Mouse (Mus musculus) neutrophil, adult 65 days (primary cell): ENCODE measurements around the gene Tjp2. TPM values are rescaled to one million over a fixed set of nuclear protein-coding genes. Genes with fewer than 3 reads are reported as not detected.

ENCODE experiments used
- total RNA-seq: library from RNA; stranded (reverse); gene quantifications from 2 replicates; pipeline ENCODE4 v1.2.4, GENCODE M21; 2023

Gene Tjp2
- 1.3 and 2.5 TPM in 2 replicates for total RNA-seq

GRCm38 (mm10) chr19:24224500-24225304 lies at the start of gene Tjp2:
Tjp2 (minus strand) TSS chr19:24225030.

Other genes with a start within 250 kb of the Tjp2 start
- not detected in 2 replicates for gene Fam189a2, start 194.0 kb downstream of the Tjp2 start, total RNA-seq
- gene Fxn, start 55.6 kb upstream of the Tjp2 start, total RNA-seq, result 5.3 and 6.1 TPM in 2 replicates